Mouse (Mus musculus): Measurements from ENCODE around the gene Usb1.

- no peak for TF ChIP-seq POLR2A (IDR thresholded peaks at IDR 0.05; ENCODE audit: low read depth, low read length)
- TF ChIP-seq CTCF (IDR thresholded peaks at IDR 0.05; ENCODE audit: extremely low read depth, insufficient read length, insufficient replicate concordance, low read depth, low read length): no peak
Observed at GRCm38 (mm10) chr8:95396752-95397151, 64.7 kb downstream of the Usb1 start.

All from small intestine, adult 2 months (tissue).